Mouse (Mus musculus) monocyte, adult 2 months (primary cell): ENCODE measurements at regions not wholly inside any gene's neighbourhood (a gene's known extent, or its start where the extent isn't known, plus 50 kb on each side); places are given as distances from the start of the nearest gene placed in this dataset.
A peak's percentile ranks its signal among the peaks of the same experiment; 100 is the strongest.

Experiments used
- DNase-seq, 2 experiments: peaks; one replicate each; pipeline ENCODE4 v3.0.0; 2022; ENCODE audit warnings: low spot score in 2 of 2, low read depth in 1 of 2

GRCm38 (mm10) chr3:117520461-117520860, 54.2 kb upstream of the Plppr5 start:
- DNase-seq = no peak

DNA sequence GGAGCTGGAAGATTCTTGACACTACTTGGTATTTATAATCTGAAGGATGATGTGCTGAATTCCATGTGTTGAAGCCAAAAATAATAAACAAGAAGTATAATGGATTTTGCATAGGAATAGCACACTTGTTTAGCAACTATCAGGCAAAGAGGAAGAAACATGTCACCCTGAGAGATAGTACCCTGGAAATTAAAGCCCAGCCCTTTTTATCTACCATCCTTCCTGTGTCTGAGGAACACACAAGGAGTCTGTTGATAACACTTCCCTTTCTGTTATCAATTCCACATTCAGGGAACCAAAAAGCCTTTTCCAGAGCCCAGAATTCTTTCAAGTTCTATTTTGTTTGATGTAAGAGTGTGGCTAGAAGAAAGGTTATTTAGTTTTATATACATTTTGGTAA, 66.5 kb upstream of the Plppr5 start:
- DNase-seq = no peak

- no peak for DNase-seq
Measured at GRCm38 (mm10) chr3:117506151-117506723, 68.4 kb upstream of the Plppr5 start.

- DNase-seq = no peak
Measured at GRCm38 (mm10) chr3:117501107-117501506, 73.5 kb upstream of the Plppr5 start.

DNA sequence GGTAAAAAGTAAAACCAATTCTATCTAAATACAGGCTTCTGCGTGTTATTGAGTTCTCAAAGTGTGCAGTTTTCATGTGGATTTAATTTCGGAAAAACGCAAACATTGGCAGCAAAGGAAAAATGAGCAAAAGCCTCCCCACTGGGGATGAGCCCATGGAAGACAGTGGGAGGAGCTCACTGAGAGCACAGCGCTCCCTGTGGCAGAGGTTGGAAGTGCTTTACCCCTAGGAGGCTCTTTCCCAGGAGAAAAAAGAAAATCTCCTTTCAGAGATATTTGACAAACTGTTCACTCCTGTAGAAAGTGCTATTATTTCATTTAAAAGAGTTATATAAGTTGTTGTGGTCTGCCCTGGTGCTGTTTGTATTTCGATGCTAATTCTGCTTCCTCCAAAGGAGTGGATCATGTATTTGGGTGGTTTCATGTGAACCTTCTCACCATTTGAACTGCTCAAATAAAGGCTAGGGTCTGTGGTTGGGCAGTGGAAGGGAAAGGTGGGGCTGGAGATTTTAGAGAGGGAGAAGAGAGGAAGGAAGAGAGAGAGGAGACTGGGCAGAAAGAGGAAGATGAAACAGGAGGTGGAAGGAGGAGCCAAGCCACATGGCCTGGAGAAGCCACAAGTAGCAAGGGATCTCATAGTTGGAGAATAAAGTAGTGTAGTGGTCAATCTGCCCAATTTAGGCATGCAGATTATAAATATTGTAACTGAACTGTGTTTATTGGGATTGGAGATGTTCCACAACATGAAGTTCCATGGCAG, 76.3 kb upstream of the Plppr5 start:
- no peak for DNase-seq

DNA sequence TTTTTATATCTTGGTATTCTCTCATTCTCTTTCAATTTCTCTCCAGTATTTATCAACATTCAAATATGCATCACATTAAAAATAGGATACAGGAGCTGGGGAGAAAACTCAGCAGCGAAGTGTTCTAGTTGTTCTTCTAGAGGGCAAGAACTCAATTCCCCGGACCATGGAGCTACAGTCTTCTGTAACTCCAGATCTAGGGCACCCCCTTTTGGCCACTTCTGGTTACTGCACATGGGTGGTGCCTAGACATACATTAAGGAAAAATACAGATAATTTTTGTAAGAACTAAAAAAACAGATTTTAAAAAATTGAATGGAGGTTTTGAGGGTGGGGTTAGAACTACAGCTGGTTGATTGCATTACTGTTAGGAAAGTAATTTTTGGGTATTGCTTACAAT, 80.5 kb upstream of the Plppr5 start:
- no peak for DNase-seq

DNA sequence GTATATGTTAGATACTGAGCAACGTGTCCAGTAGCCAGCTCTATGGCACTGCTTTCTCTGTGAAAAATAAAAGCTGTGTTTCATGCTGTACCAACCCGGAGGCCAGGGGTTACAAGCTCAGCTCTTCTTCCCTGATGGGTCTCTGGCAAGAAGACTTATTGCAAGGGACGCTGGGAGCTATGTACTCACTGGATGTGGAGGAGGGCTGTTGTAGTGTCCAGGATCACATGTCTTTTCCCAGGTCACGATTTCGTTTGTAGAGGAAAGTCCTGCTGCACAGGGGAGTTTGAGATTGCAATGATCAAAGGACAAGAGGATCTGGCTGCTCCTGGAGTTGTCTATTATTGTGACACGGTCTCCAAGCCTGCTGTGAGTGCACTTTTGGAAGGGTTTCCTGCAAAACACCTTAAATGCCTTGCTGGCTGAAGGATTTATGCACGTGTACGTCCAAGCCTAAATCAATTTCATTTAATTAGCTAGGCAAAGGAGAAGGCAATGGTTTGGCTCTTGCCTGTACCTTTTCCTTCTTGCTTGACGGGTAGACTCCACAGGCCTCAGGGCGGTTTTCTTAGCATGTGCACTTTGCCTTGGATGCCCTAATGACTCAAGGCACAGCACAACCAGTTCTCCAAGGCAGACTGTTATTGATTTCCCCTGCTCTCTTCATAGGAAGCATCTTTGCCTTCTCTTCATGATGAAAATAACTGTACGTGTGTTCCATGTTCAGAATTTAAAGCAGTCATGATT, 87.2 kb upstream of the Plppr5 start:
- no peak for DNase-seq

GRCm38 (mm10) chr3:117486351-117486750, 88.3 kb upstream of the Plppr5 start:
- DNase-seq = no peak

- no peak for DNase-seq
Measured at GRCm38 (mm10) chr3:117480131-117480530, 94.5 kb upstream of the Plppr5 start.

DNA sequence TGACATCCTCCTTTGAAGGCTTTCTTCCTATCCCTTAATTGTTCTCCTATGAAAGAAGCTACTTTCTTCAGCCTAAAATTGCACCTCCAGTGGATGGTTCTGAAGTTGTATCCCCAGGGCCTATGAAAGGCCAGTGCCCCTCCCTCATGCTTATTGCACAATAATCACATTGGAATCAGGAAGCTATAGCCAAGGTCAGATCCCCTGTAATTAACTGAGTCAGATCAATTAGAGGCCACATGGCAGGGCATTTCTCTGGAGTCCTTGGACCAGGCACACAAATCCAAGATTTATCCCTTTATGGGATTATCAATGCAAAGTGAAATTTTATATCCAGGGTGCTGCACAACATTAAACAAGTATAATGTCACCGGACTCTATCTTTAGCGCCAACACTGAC, 98.8 kb upstream of the Plppr4 start:
- no peak for DNase-seq

GRCm38 (mm10) chr3:117450559-117450958, 89.9 kb upstream of the Plppr4 start:
- DNase-seq = no peak

DNA sequence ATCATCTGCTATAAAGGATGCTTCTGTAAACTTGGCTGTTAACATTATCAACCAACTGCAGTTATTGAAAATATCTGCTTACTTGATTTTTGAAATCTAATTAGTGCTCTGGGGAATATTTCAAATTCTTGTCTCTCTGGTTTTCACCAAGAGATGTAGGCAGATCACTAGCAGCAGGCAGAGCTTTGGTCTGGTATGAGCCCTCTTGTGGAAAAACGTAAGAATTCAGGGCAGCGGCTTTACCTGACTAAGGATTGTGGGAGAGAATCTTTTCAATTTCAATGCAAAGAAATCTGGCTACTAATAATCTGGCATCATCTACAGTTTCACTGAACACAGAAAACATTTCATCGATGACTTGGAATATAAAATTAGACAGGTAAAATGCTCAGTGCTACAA, 81.2 kb upstream of the Plppr4 start:
- DNase-seq = no peak

- no peak for DNase-seq
Measured at GRCm38 (mm10) chr3:117440294-117440693, 79.6 kb upstream of the Plppr4 start.

DNA sequence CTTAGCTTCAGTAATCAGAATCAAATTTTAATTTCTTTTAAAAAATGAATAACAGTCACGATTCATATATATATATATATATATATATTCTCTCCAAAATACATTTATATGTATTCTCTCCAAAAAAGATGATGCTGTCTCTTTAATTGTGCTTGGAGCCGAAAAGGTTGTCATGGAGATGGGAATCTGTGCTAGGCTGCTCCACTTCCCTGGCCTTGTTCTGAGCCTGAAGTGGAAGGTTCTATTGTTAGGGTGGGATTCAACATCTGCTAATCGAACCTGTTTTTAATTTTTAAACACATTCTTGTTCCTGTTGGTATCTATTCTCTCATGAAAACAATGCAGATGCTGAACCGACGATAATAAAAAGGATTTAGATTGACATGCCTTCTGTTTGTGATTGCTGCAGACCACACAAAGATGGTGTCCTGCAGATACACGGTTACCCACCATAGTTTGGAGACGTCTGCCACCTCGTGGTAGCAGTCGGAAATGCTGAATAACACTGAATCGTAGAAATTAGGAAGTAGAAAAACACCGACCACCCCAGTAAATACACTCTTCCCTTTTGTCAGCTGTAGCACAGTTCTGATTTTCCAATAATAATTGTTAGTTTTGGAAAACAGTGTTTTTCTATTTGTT, 77.9 kb upstream of the Plppr4 start:
- DNase-seq = peak in 1 of 2 experiments; percentile 5

DNA sequence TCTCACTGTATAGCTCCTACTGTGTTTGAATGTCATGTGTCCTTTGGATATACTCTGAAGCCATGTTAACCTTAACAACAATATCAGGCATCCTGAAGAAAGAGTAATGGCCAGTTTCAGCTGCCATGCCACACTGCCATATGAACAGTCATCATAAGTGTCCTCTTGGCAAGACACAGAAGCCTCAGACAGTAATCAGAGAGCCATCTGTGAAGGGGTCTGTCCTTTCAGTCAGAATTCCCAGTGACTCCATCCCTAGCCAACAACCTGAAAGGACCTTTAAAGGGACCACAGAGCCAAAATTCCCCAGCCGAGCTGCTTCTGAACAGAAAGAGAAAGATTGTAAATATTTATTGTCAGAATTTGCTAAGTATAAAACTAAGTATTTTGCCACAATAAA, 63.9 kb upstream of the Plppr4 start:
- DNase-seq = no peak

DNA sequence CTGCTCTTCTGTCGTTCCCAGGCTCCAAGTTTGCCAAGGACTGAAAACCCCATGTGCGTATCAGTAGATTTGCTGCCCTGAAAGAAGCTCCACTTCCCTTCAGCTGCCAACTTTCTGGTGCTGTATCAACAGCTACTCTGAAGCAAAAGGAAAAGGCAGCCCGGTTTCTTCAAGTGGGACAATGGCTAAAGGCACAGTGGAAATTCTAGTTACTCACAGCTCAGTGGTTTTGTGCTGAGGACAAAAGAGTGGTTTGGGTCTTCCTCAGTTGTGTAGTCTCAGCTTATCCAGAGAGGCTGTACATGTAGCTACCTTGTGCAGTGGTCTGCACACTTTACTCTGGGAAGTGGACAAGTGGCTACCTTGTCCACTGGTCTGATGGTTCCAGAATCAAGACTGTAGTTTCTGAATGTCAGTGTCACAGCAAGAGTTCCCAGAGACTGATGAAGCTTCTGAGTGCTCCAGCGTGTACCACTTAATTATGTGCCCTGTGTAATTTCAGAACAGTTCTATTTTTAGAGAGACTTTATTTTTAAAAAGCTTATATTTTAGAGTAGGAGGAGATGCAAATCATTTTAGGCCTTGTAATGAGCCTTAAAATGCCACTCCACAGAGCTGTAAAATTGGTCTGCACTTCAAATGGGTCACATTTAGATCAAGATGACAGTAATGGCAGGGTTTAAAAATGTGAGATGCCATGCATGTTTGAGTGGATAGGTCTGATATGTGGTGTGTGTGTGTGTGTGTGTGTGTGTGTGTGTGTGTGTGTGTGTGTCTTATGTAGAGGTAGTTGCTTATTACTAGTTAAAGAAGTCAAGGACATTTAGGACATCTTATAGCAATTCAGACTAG, 52.4 kb upstream of the Plppr4 start:
- DNase-seq = no peak
